Mouse (Mus musculus): ENCODE measurements around the gene Hist1h4d. TPM values are rescaled to one million over a fixed set of nuclear protein-coding genes. Genes with fewer than 3 reads are reported as not detected.

The Hist1h4d gene
- polyA plus RNA-seq, 1 experiment from 2014 or later, result 49.0 TPM

- Histone ChIP-seq H3K36me3 (ENCODE audit: control insufficient read depth, insufficient read depth, low read length) (no peaks in the 10 kb centered on the region), H3K4me3 (ENCODE audit: control insufficient read depth in 1 of 2, insufficient read depth in 1 of 2, low read depth in 1 of 2, low read length in 2 of 2) (no peak overlapping the region), H3K27ac (replicated peaks in 1 of 2; ENCODE audit: control insufficient read depth in 1 of 2, insufficient read depth in 1 of 2, low read depth in 2 of 2, low read length in 2 of 2) (no peak overlapping the region), H3K27me3 (ENCODE audit: control insufficient read depth, insufficient read depth, low read length) (no peaks in the 10 kb centered on the region), H3K9me3 (ENCODE audit: control insufficient read depth, low read length) (no peaks in the 10 kb centered on the region), H3K4me1 (ENCODE audit: control insufficient read depth in 2 of 2, insufficient read depth in 2 of 2, low read length in 2 of 2) (no peaks in the 10 kb centered on the region), H3K9ac (ENCODE audit: low read length) (no peak overlapping the region), H3K4me2 (ENCODE audit: low read length) (no peak overlapping the region)
- WGBS, result 62% methylated on average over 7 of the region's 7 CpGs
- no peak for ATAC-seq (ENCODE audit: insufficient number of reproducible peaks, insufficient read depth, low FRiP score, low read depth)
Measured at GRCm38 (mm10) chr13:23595622-23596372, 14.4 kb downstream of the Hist1h4d start.

GRCm38 (mm10) chr13:23597957-23598356 is 16.6 kb downstream of the Hist1h4d start:
- WGBS, result 6% methylated on average over 9 of the region's 9 CpGs
- H3K27me3 ChIP-seq (ENCODE audit: control insufficient read depth, insufficient read depth, low read length), result no peaks in the 10 kb centered on the region
- no peak for ATAC-seq (ENCODE audit: insufficient number of reproducible peaks, insufficient read depth, low FRiP score, low read depth)

GRCm38 (mm10) chr13:23603182-23603699 is 21.8 kb downstream of the Hist1h4d start:
- no peak for ATAC-seq (ENCODE audit: insufficient number of reproducible peaks, insufficient read depth, low FRiP score, low read depth)
- Histone ChIP-seq H3K4me1 (ENCODE audit: control insufficient read depth in 2 of 2, insufficient read depth in 2 of 2, low read length in 2 of 2) (no peaks in the 10 kb centered on the region), H3K27me3 (ENCODE audit: control insufficient read depth, insufficient read depth, low read length) (no peaks in the 10 kb centered on the region), H3K9ac (ENCODE audit: low read length) (no peak overlapping the region), H3K9me3 (ENCODE audit: control insufficient read depth, low read length) (no peaks in the 10 kb centered on the region), H3K4me3 (ENCODE audit: control insufficient read depth in 1 of 2, insufficient read depth in 1 of 2, low read depth in 1 of 2, low read length in 2 of 2) (no peak overlapping the region), H3K4me2 (ENCODE audit: low read length) (no peak overlapping the region), H3K36me3 (ENCODE audit: control insufficient read depth, insufficient read depth, low read length) (no peaks in the 10 kb centered on the region), H3K27ac (replicated peaks in 1 of 2; ENCODE audit: control insufficient read depth in 1 of 2, insufficient read depth in 1 of 2, low read depth in 2 of 2, low read length in 2 of 2) (no peak overlapping the region)
- 48% methylated on average over 7 of the region's 7 CpGs for WGBS

More at GRCm38 (mm10) chr13:23597957-23598356, 16.6 kb downstream of the Hist1h4d start:
- H3K36me3 ChIP-seq (ENCODE audit: control insufficient read depth, insufficient read depth, low read length), result no peaks in the 10 kb centered on the region
- H3K4me3 ChIP-seq (ENCODE audit: control insufficient read depth in 1 of 2, insufficient read depth in 1 of 2, low read depth in 1 of 2, low read length in 2 of 2), result no peak overlapping the region
- no peak overlapping the region for H3K4me2 ChIP-seq (ENCODE audit: low read length)
- no peaks in the 10 kb centered on the region for H3K9me3 ChIP-seq (ENCODE audit: control insufficient read depth, low read length)
- no peak overlapping the region for H3K9ac ChIP-seq (ENCODE audit: low read length)
- H3K4me1 ChIP-seq (ENCODE audit: control insufficient read depth in 2 of 2, insufficient read depth in 2 of 2, low read length in 2 of 2), result no peaks in the 10 kb centered on the region
- H3K27ac ChIP-seq (replicated peaks in 1 of 2; ENCODE audit: control insufficient read depth in 1 of 2, insufficient read depth in 1 of 2, low read depth in 2 of 2, low read length in 2 of 2), result no peak overlapping the region

GRCm38 (mm10) chr13:23604452-23604851 is 23.1 kb downstream of the Hist1h4d start:
- Histone ChIP-seq H3K9me3 (ENCODE audit: control insufficient read depth, low read length) (no peaks in the 10 kb centered on the region), H3K4me1 (ENCODE audit: control insufficient read depth in 2 of 2, insufficient read depth in 2 of 2, low read length in 2 of 2) (no peaks in the 10 kb centered on the region), H3K9ac (ENCODE audit: low read length) (no peak overlapping the region), H3K27ac (replicated peaks in 1 of 2; ENCODE audit: control insufficient read depth in 1 of 2, insufficient read depth in 1 of 2, low read depth in 2 of 2, low read length in 2 of 2) (no peak overlapping the region), H3K36me3 (ENCODE audit: control insufficient read depth, insufficient read depth, low read length) (no peaks in the 10 kb centered on the region), H3K4me2 (ENCODE audit: low read length) (no peak overlapping the region), H3K27me3 (ENCODE audit: control insufficient read depth, insufficient read depth, low read length) (no peaks in the 10 kb centered on the region), H3K4me3 (ENCODE audit: control insufficient read depth in 1 of 2, insufficient read depth in 1 of 2, low read depth in 1 of 2, low read length in 2 of 2) (no peak overlapping the region)
- ATAC-seq (ENCODE audit: insufficient number of reproducible peaks, insufficient read depth, low FRiP score, low read depth), result no peak
- 85% methylated on average over 3 of the region's 3 CpGs for WGBS

GRCm38 (mm10) chr13:23605052-23605451 is 23.7 kb downstream of the Hist1h4d start:
- Histone ChIP-seq H3K4me1 (ENCODE audit: control insufficient read depth in 2 of 2, insufficient read depth in 2 of 2, low read length in 2 of 2) (no peaks in the 10 kb centered on the region), H3K27me3 (ENCODE audit: control insufficient read depth, insufficient read depth, low read length) (no peaks in the 10 kb centered on the region), H3K4me2 (ENCODE audit: low read length) (no peak overlapping the region), H3K27ac (replicated peaks in 1 of 2; ENCODE audit: control insufficient read depth in 1 of 2, insufficient read depth in 1 of 2, low read depth in 2 of 2, low read length in 2 of 2) (no peak overlapping the region), H3K4me3 (ENCODE audit: control insufficient read depth in 1 of 2, insufficient read depth in 1 of 2, low read depth in 1 of 2, low read length in 2 of 2) (no peak overlapping the region), H3K9me3 (ENCODE audit: control insufficient read depth, low read length) (no peaks in the 10 kb centered on the region), H3K9ac (ENCODE audit: low read length) (no peak overlapping the region), H3K36me3 (ENCODE audit: control insufficient read depth, insufficient read depth, low read length) (no peaks in the 10 kb centered on the region)
- ATAC-seq (ENCODE audit: insufficient number of reproducible peaks, insufficient read depth, low FRiP score, low read depth), result no peak
- WGBS, result 86% methylated on average over 3 of the region's 3 CpGs

- Histone ChIP-seq H3K27ac (replicated peaks in 1 of 2; ENCODE audit: control insufficient read depth in 1 of 2, insufficient read depth in 1 of 2, low read depth in 2 of 2, low read length in 2 of 2) (no peak overlapping the region), H3K9me3 (ENCODE audit: control insufficient read depth, low read length) (no peaks in the 10 kb centered on the region), H3K4me1 (ENCODE audit: control insufficient read depth in 2 of 2, insufficient read depth in 2 of 2, low read length in 2 of 2) (no peaks in the 10 kb centered on the region), H3K9ac (ENCODE audit: low read length) (no peak overlapping the region), H3K4me3 (ENCODE audit: control insufficient read depth in 1 of 2, insufficient read depth in 1 of 2, low read depth in 1 of 2, low read length in 2 of 2) (no peak overlapping the region), H3K4me2 (ENCODE audit: low read length) (no peak overlapping the region), H3K36me3 (ENCODE audit: control insufficient read depth, insufficient read depth, low read length) (no peaks in the 10 kb centered on the region), H3K27me3 (ENCODE audit: control insufficient read depth, insufficient read depth, low read length) (no peaks in the 10 kb centered on the region)
- no peak for ATAC-seq (ENCODE audit: insufficient number of reproducible peaks, insufficient read depth, low FRiP score, low read depth)
- 53% methylated on average over 4 of the region's 4 CpGs for WGBS
Measured at GRCm38 (mm10) chr13:23609209-23609608, 27.8 kb downstream of the Hist1h4d start.

GRCm38 (mm10) chr13:23609844-23610243 is 28.4 kb downstream of the Hist1h4d start:
- Histone ChIP-seq H3K4me2 (ENCODE audit: low read length) (no peak overlapping the region), H3K9ac (ENCODE audit: low read length) (no peak overlapping the region), H3K27ac (replicated peaks in 1 of 2; ENCODE audit: control insufficient read depth in 1 of 2, insufficient read depth in 1 of 2, low read depth in 2 of 2, low read length in 2 of 2) (no peak overlapping the region), H3K36me3 (ENCODE audit: control insufficient read depth, insufficient read depth, low read length) (no peaks in the 10 kb centered on the region), H3K9me3 (ENCODE audit: control insufficient read depth, low read length) (no peaks in the 10 kb centered on the region), H3K4me1 (ENCODE audit: control insufficient read depth in 2 of 2, insufficient read depth in 2 of 2, low read length in 2 of 2) (no peaks in the 10 kb centered on the region), H3K4me3 (ENCODE audit: control insufficient read depth in 1 of 2, insufficient read depth in 1 of 2, low read depth in 1 of 2, low read length in 2 of 2) (no peak overlapping the region), H3K27me3 (ENCODE audit: control insufficient read depth, insufficient read depth, low read length) (no peaks in the 10 kb centered on the region)
- ATAC-seq (ENCODE audit: insufficient number of reproducible peaks, insufficient read depth, low FRiP score, low read depth), result no peak

- no peak for ATAC-seq (ENCODE audit: insufficient number of reproducible peaks, insufficient read depth, low FRiP score, low read depth)
- H3K9me3 ChIP-seq (ENCODE audit: control insufficient read depth, low read length), result no peaks in the 10 kb centered on the region
- 67% methylated on average over 2 of the region's 2 CpGs for WGBS
Measured at GRCm38 (mm10) chr13:23610393-23610792, 29.0 kb downstream of the Hist1h4d start.

More at GRCm38 (mm10) chr13:23610393-23610792, 29.0 kb downstream of the Hist1h4d start:
- H3K27me3 ChIP-seq (ENCODE audit: control insufficient read depth, insufficient read depth, low read length), result no peaks in the 10 kb centered on the region
- no peak overlapping the region for H3K4me2 ChIP-seq (ENCODE audit: low read length)
- H3K27ac ChIP-seq (replicated peaks in 1 of 2; ENCODE audit: control insufficient read depth in 1 of 2, insufficient read depth in 1 of 2, low read depth in 2 of 2, low read length in 2 of 2), result no peak overlapping the region
- H3K36me3 ChIP-seq (ENCODE audit: control insufficient read depth, insufficient read depth, low read length), result no peaks in the 10 kb centered on the region
- no peak overlapping the region for H3K4me3 ChIP-seq (ENCODE audit: control insufficient read depth in 1 of 2, insufficient read depth in 1 of 2, low read depth in 1 of 2, low read length in 2 of 2)
- no peak overlapping the region for H3K9ac ChIP-seq (ENCODE audit: low read length)
- H3K4me1 ChIP-seq (ENCODE audit: control insufficient read depth in 2 of 2, insufficient read depth in 2 of 2, low read length in 2 of 2), result no peaks in the 10 kb centered on the region

All from heart, embryonic 14.5 days (tissue).